Mouse (Mus musculus): ENCODE results near the gene Cd22.

DNA sequence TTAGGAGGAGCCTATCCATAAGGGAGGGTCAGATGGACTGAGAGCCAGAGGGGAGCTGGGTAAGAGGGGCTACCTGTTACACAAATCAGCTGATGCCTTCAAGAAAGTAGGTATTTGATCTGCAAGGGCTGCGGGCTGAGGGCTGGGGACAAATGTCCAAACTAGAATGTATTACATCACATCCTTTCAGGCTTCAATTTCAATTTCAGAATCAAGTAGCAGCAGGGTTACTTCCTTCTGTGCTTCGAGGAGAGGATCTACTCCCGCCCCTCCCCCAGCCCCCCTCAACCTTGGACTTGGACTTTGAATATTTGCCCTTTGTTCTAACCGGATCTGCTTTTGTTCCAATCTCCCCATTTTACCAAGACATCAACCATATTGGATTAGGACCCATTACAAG is 37.1 kb upstream of the Cd22 start:
- TF ChIP-seq GATA2 (IDR thresholded peaks at IDR 0.05; ENCODE audit: borderline replicate concordance, low read depth, low read length) (no peak), CTCF (IDR thresholded peaks at IDR 0.05; ENCODE audit: low read depth, low read length) (no peak), GATA1 (IDR thresholded peaks at IDR 0.05; ENCODE audit: borderline replicate concordance, low read length) (no peak)
